Mouse (Mus musculus) liver, adult 2 months (tissue): ENCODE results near the gene Msl1.

ENCODE experiments used
- CTCF ChIP-seq: fragments of 200-500 bp; IDR thresholded peaks from 2 replicates; pipeline ENCODE4 v1.5.1; 2011; ENCODE audit warnings: low read depth, low read length, control low read depth
- POLR2A ChIP-seq: fragments of 200-500 bp; IDR thresholded peaks from 2 replicates; pipeline ENCODE4 v1.6.1; 2011; ENCODE audit warnings: low read length, control low read depth; ENCODE audit not compliant: insufficient read depth; ENCODE audit errors: extremely low read depth

DNA sequence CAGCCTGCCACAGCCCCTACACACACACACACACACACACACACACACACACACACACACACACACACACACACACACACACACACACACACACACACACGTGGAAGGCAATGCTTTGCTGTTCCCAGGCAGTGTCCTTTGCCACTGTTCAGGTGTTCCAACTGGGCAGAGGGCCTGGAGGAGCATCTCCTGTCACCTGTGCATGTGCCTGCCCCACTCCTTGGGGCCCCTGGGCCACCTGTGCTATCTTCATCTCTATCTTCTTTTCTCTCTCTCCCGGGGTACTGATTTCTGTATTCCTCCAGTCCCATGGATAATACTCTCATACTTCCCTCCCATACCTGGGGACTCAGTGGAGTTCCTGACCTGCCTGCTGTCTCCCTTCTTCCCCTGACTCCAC lies 29.0 kb upstream of the Msl1 start:
- TF ChIP-seq CTCF (no peak), POLR2A (no peak)
